Mouse (Mus musculus) lung, postnatal 0 days (tissue): ENCODE results near the gene Kctd13. TPM values are rescaled to one million over a fixed set of nuclear protein-coding genes. Genes with fewer than 3 reads are reported as not detected.

Source experiments
- ATAC-seq: fragments of 200-750 bp; cut with Nextera tagmentation; 2 replicates; pipeline ENCODE4 v1.8.0; 2017; ENCODE audit warnings: moderate library complexity
- DNase-seq: peaks from one replicate; pipeline ENCODE4 v3.0.0-alpha.2; 2016; ENCODE audit warnings: low spot score
- H3K27ac ChIP-seq: fragments of 300-500 bp; sonication (generic); 2 replicates; pipeline ENCODE4 v1.5.1; 2014; ENCODE audit warnings: antibody characterized with exemption, mild to moderate bottlenecking, low read length, mixed read lengths
- H3K27me3 ChIP-seq: fragments of 300-500 bp; sonication (generic); replicated peaks from 2 replicates; pipeline ENCODE4 v1.6.1; 2014; ENCODE audit warnings: low read length, mixed read lengths; ENCODE audit not compliant: insufficient read depth
- H3K36me3 ChIP-seq: fragments of 300-500 bp; sonication (generic); 2 replicates; pipeline ENCODE4 v1.6.1; 2014; ENCODE audit warnings: low read length, mixed read lengths; ENCODE audit not compliant: insufficient read depth
- H3K4me1 ChIP-seq: fragments of 300-500 bp; sonication (generic); 2 replicates; pipeline ENCODE4 v1.6.1; 2014; ENCODE audit warnings: antibody characterized with exemption, low read depth, low read length, mixed read lengths; ENCODE audit not compliant: insufficient read depth
- H3K4me2 ChIP-seq: fragments of 300-500 bp; sonication (generic); replicated peaks from 2 replicates; pipeline ENCODE4 v1.6.1; 2014; ENCODE audit warnings: low read depth, mild to moderate bottlenecking, low read length, moderate library complexity, mixed read lengths
- H3K4me3 ChIP-seq: fragments of 300-500 bp; sonication (generic); 2 replicates; pipeline ENCODE4 v1.5.1; 2014; ENCODE audit warnings: low read depth, low read length
- H3K9ac ChIP-seq: fragments of 300-500 bp; sonication (generic); replicated peaks from 2 replicates; pipeline ENCODE4 v1.6.1; 2014; ENCODE audit warnings: low read depth, mild to moderate bottlenecking
- H3K9me3 ChIP-seq: fragments of 300-500 bp; sonication (generic); 2 replicates; pipeline ENCODE4 v1.6.1; 2016; ENCODE audit warnings: low read length, mixed read lengths
- CTCF ChIP-seq: IDR thresholded peaks from 2 replicates; pipeline ENCODE4 v1.5.1; 2016; ENCODE audit warnings: antibody characterized with exemption, mild to moderate bottlenecking
- EP300 ChIP-seq: IDR thresholded peaks from 2 replicates; pipeline ENCODE4 v1.6.1; 2016; ENCODE audit warnings: antibody characterized with exemption, mild to moderate bottlenecking, control low read depth
- WGBS: fragments of 180-500 bp; shearing (Covaris S2); extraction: QIAGEN DNeasy Blood & Tissue Kit; methylation state at CpG from one replicate; pipeline ENCODE4 v1.1.7; 2014; 5-methylcytosine and 5-hydroxymethylcytosine counted together
- polyA plus RNA-seq: library from polyadenylated mRNA; unstranded; fragments of >200 nt; fragmentation: Nextera tagmentation; extraction: Ambion mirVana; gene quantifications from 2 replicates; pipeline ENCODE4 v1.2.1, GENCODE M21; 2015

Gene Kctd13
- polyA plus RNA-seq, 1 experiment from 2014 or later = 14.9 TPM

GRCm38 (mm10) chr7:126961965-126962364 lies 33.3 kb downstream of the Kctd13 start:
- no peaks in the 10 kb centered on the region for H3K4me1 ChIP-seq
- no peak for ATAC-seq
- no peaks in the 10 kb centered on the region for H3K9me3 ChIP-seq
- H3K27me3 ChIP-seq = 0 out of 2 replicates have a peak, but pooled peaks cover 5% of the 10 kb centered on the region
- no peak overlapping the region for H3K27ac ChIP-seq
- WGBS = 89% methylated on average over 4 of the region's 4 CpGs
- H3K9ac ChIP-seq = no peak overlapping the region
- H3K4me3 ChIP-seq = no peak overlapping the region
- H3K36me3 ChIP-seq = no peaks in the 10 kb centered on the region
- H3K4me2 ChIP-seq = no peak overlapping the region
- no peak for TF ChIP-seq EP300
- TF ChIP-seq CTCF = no peak
- no peak for DNase-seq

GRCm38 (mm10) chr7:126963548-126964286 lies 35.0 kb downstream of the Kctd13 start:
- H3K27me3 ChIP-seq = 0 out of 2 replicates have a peak, but pooled peaks cover 5% of the 10 kb centered on the region
- H3K4me3 ChIP-seq = no peak overlapping the region
- no peaks in the 10 kb centered on the region for H3K4me1 ChIP-seq
- TF ChIP-seq CTCF (peak; percentile 74), EP300 (no peak)
- WGBS = 28% methylated on average over 18 of the region's 19 CpGs
- H3K27ac ChIP-seq = no peak overlapping the region
- H3K9me3 ChIP-seq = no peaks in the 10 kb centered on the region
- ATAC-seq (0 out of 2 replicates have a peak, but pooled peaks have one; percentile 30), DNase-seq (peak; percentile 52)
- H3K9ac ChIP-seq = no peak overlapping the region
- H3K36me3 ChIP-seq = no peaks in the 10 kb centered on the region
- H3K4me2 ChIP-seq = no peak overlapping the region

- H3K36me3 ChIP-seq = no peaks in the 10 kb centered on the region
- no peak overlapping the region for H3K4me2 ChIP-seq
- no peaks in the 10 kb centered on the region for H3K9me3 ChIP-seq
- H3K27ac ChIP-seq = no peak overlapping the region
- no peak for ATAC-seq
- H3K4me3 ChIP-seq = no peak overlapping the region
- TF ChIP-seq EP300 = no peak
- no peak for TF ChIP-seq CTCF
- WGBS = 34% methylated on average over 3 of the region's 3 CpGs
- no peaks in the 10 kb centered on the region for H3K4me1 ChIP-seq
- no peak for DNase-seq
- H3K27me3 ChIP-seq = 0 out of 2 replicates have a peak, but pooled peaks cover 5% of the 10 kb centered on the region
- H3K9ac ChIP-seq = no peak overlapping the region
Observed at GRCm38 (mm10) chr7:126965568-126965967, 36.9 kb downstream of the Kctd13 start.

- Histone ChIP-seq H3K4me3 (no peak overlapping the region), H3K27me3 (0 out of 2 replicates have a peak, but pooled peaks cover 5% of the 10 kb centered on the region), H3K27ac (no peak overlapping the region), H3K4me2 (no peak overlapping the region), H3K4me1 (no peaks in the 10 kb centered on the region), H3K9ac (no peak overlapping the region), H3K36me3 (no peaks in the 10 kb centered on the region), H3K9me3 (no peaks in the 10 kb centered on the region)
- ATAC-seq (no peak), DNase-seq (no peak)
- WGBS = 74% methylated on average over 5 of the region's 6 CpGs
- TF ChIP-seq EP300 (no peak), CTCF (no peak)
Observed at GRCm38 (mm10) chr7:126967361-126967760, 38.7 kb downstream of the Kctd13 start.

- Histone ChIP-seq H3K9me3 (no peaks in the 10 kb centered on the region), H3K9ac (no peak overlapping the region), H3K4me2 (peak overlapping the region; percentile 83), H3K27ac (peak overlapping the region; percentile 48; the same call in 1 of the 2 replicates), H3K36me3 (peaks cover 7% of the 10 kb centered on the region), H3K4me3 (peak overlapping the region; percentile 99; the same call in 1 of the 2 replicates), H3K4me1 (peaks cover 5% of the 10 kb centered on the region), H3K27me3 (no peaks in the 10 kb centered on the region)
- ATAC-seq (no peak), DNase-seq (peak; percentile 33)
- 13% methylated on average over 8 of the region's 8 CpGs for WGBS
- TF ChIP-seq CTCF = no peak
- TF ChIP-seq EP300 = no peak
Observed at GRCm38 (mm10) chr7:126975493-126975892, 46.8 kb downstream of the Kctd13 start.

- no peak for DNase-seq
- Histone ChIP-seq H3K27ac (peak within 1 kb of the TSS; percentile 99), H3K4me2 (peak within 1 kb of the TSS; percentile 83), H3K4me1 (peaks cover 5% of the 10 kb centered on the region), H3K27me3 (no peaks in the 10 kb centered on the region), H3K4me3 (peak within 1 kb of the TSS; percentile 99), H3K9me3 (no peaks in the 10 kb centered on the region), H3K9ac (peak within 1 kb of the TSS; percentile 98), H3K36me3 (peaks cover 7% of the 10 kb centered on the region)
- no peak for ATAC-seq
- no peak for TF ChIP-seq EP300
- 0% methylated on average over 1 of the region's 1 CpGs for WGBS
Observed at GRCm38 (mm10) chr7:126975893-126975949, 47.0 kb downstream of the Kctd13 start, which contains the start of gene Cdipt. TSS of gene Cdipt (plus strand) at chr7:126975914.
